Mouse (Mus musculus) limb, embryonic 14.5 days (tissue): ENCODE measurements at regions not wholly inside any gene's neighbourhood (a gene's known extent, or its start where the extent isn't known, plus 50 kb on each side); places are given as distances from the start of the nearest gene placed in this dataset.

Source experiments
- ATAC-seq: fragments of 200-750 bp; cut with Nextera tagmentation; 2 replicates; pipeline ENCODE4 v1.8.0; 2017; ENCODE audit warnings: low read depth, moderate number of reproducible peaks, moderate TSS enrichment; ENCODE audit not compliant: low FRiP score
- DNase-seq: peaks from one replicate; pipeline ENCODE4 v3.0.0-alpha.2; 2015; ENCODE audit warnings: low spot score
- H3K27ac ChIP-seq: fragments of 300-500 bp; sonication (generic); replicated peaks from 2 replicates; pipeline ENCODE4 v1.5.1; 2014; ENCODE audit warnings: low read depth, mild to moderate bottlenecking, low read length, moderate library complexity, mixed read lengths
- H3K27me3 ChIP-seq: fragments of 300-500 bp; sonication (generic); 2 replicates; pipeline ENCODE4 v1.6.1; 2014; ENCODE audit warnings: low read length, mixed read lengths; ENCODE audit not compliant: control insufficient read depth, insufficient read depth
- H3K36me3 ChIP-seq: fragments of 300-500 bp; sonication (generic); 2 replicates; pipeline ENCODE4 v1.6.1; 2014; ENCODE audit warnings: mild to moderate bottlenecking, low read length, moderate library complexity, mixed read lengths; ENCODE audit not compliant: control insufficient read depth, insufficient read depth
- H3K4me1 ChIP-seq: fragments of 300-500 bp; sonication (generic); 2 replicates; pipeline ENCODE4 v1.6.1; 2014; ENCODE audit warnings: antibody characterized with exemption, low read length, mixed read lengths; ENCODE audit not compliant: control insufficient read depth, insufficient read depth
- H3K4me2 ChIP-seq: fragments of 300-500 bp; sonication (generic); replicated peaks from 2 replicates; pipeline ENCODE4 v1.6.1; 2014; ENCODE audit warnings: low read depth, mild to moderate bottlenecking, low read length, moderate library complexity; ENCODE audit not compliant: severe bottlenecking
- H3K4me3 ChIP-seq: fragments of 300-500 bp; sonication (generic); replicated peaks from 2 replicates; pipeline ENCODE4 v1.5.1; 2014; ENCODE audit warnings: low read length
- H3K9ac ChIP-seq: fragments of 300-500 bp; sonication (generic); 2 replicates; pipeline ENCODE4 v1.6.1; 2014; ENCODE audit warnings: mild to moderate bottlenecking, low read depth, low read length, moderate library complexity; ENCODE audit not compliant: severe bottlenecking
- H3K9me3 ChIP-seq: fragments of 300-500 bp; sonication (generic); 2 replicates; pipeline ENCODE4 v1.6.1; 2016; ENCODE audit warnings: low read length; ENCODE audit not compliant: control insufficient read depth
- POLR2A ChIP-seq: fragments of 200-500 bp; IDR thresholded peaks from 2 replicates; pipeline ENCODE4 v1.8.0; 2012; ENCODE audit warnings: inconsistent platforms, mild to moderate bottlenecking, moderate library complexity, borderline replicate concordance; ENCODE audit not compliant: insufficient read depth, insufficient read length; ENCODE audit errors: extremely low read depth
- WGBS: fragments of 180-500 bp; shearing (Covaris S2); extraction: QIAGEN DNeasy Blood & Tissue Kit; methylation state at CpG from one replicate; pipeline ENCODE4 v1.1.7; 2014; 5-methylcytosine and 5-hydroxymethylcytosine counted together

DNA sequence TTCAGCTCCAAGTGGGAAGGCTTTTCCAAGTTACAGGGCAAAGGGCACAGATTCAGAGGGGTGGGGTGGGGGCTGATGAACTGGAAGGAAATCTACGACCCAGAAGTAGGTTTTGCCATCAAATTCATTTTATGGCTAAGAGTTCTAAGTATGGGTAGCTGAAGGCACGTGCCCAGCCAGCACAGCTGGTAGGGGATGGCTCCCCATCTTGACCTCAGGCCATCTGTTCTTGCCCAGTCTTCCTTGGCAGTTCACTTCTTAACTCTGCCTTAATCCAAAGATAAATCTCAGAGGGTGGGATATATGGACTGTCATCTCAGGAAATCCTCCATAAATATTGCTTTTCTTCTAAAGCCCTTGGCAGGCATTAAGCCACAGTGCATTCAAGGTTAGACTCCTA lies 238.3 kb downstream of the H2al1j start:
- DNase-seq, result no peak
- Histone ChIP-seq H3K36me3 (no peaks in the 10 kb centered on the region), H3K27ac (no peak overlapping the region), H3K4me1 (no peaks in the 10 kb centered on the region), H3K9ac (no peak overlapping the region), H3K4me2 (no peak overlapping the region), H3K4me3 (no peak overlapping the region), H3K27me3 (no peaks in the 10 kb centered on the region), H3K9me3 (no peaks in the 10 kb centered on the region)
- no peak for ATAC-seq
- WGBS, result 68% methylated on average over 2 of the region's 2 CpGs
- TF ChIP-seq POLR2A, result no peak

DNA sequence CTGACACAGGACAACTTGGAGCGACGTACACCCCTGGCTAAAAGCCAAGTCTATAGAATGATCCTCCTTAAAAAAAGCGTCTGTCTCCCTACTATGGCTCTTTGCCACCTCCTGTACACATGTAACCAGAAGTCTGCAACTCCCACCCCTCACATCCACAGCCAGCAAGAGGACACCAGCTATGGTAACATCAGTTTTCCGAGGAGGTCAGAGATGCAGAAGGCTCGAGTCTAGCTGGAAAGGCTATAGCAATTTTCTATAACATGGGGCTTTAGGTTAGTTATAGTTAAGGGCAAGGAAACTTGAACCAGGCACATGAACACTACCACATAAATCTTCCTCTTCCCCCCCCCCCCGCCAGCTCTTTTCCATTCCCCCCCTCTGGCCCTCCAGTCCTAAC lies 240.2 kb downstream of the H2al1j start:
- ATAC-seq (no peak), DNase-seq (no peak)
- Histone ChIP-seq H3K27ac (no peak overlapping the region), H3K36me3 (no peaks in the 10 kb centered on the region), H3K27me3 (no peaks in the 10 kb centered on the region), H3K9ac (no peak overlapping the region), H3K4me2 (no peak overlapping the region), H3K9me3 (no peaks in the 10 kb centered on the region), H3K4me3 (no peak overlapping the region), H3K4me1 (no peaks in the 10 kb centered on the region)
- WGBS, result 53% methylated on average over 5 of the region's 6 CpGs
- TF ChIP-seq POLR2A, result no peak

DNA sequence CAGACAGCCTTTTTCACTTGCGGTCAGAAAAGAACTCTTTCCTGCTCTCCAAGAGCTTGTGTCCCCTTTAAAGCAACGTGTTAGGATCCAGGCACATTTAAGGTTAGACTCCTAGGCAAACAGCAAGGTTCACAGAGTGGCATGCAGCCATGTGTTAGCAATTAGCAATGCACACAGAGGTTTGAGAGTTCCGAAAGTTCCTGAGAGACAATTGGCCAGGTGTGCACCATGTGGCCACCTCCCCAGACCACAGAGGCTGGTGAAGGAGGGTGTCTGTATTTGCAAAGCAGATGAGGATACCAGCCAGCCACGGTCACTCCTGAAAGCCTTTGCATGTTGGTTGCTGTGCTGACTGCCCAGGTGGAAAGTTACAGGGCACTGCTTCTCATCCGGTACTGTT lies 240.6 kb downstream of the H2al1j start:
- H3K27ac ChIP-seq, result no peak overlapping the region

DNA sequence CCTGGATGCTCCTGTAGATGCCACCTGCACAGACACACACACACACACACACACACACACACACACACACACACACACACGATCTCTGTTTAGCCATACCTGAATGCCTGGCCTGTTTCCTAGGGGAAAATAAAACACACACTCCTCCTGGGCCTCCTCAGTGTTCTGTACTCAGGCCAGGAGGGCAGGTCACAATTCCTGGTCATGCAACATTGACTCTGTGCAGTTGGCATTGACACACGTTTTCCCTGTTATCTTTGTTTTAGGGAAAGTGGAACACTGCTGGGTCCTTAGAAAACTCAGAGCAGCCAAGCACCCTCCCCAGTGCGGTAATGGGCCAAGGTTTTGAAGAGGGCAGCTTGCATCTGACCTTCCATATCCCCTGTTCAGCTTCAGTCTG lies 246.7 kb downstream of the H2al1j start:
- Histone ChIP-seq H3K9ac (no peak overlapping the region), H3K27me3 (no peaks in the 10 kb centered on the region), H3K9me3 (no peaks in the 10 kb centered on the region), H3K4me3 (no peak overlapping the region), H3K36me3 (no peaks in the 10 kb centered on the region), H3K4me1 (no peaks in the 10 kb centered on the region), H3K4me2 (no peak overlapping the region), H3K27ac (no peak overlapping the region)
- TF ChIP-seq POLR2A, result no peak
- ATAC-seq, result no peak
- WGBS, result 68% methylated on average over 3 of the region's 3 CpGs
- DNase-seq, result no peak

More for the DNA sequence above, 240.6 kb downstream of the H2al1j start:
- Histone ChIP-seq H3K4me2 (no peak overlapping the region), H3K4me3 (no peak overlapping the region), H3K9me3 (no peaks in the 10 kb centered on the region), H3K9ac (no peak overlapping the region), H3K4me1 (no peaks in the 10 kb centered on the region), H3K36me3 (no peaks in the 10 kb centered on the region), H3K27me3 (no peaks in the 10 kb centered on the region)
- DNase-seq, result no peak
- no peak for ATAC-seq
- 27% methylated on average over 5 of the region's 5 CpGs for WGBS
- TF ChIP-seq POLR2A, result no peak

DNA sequence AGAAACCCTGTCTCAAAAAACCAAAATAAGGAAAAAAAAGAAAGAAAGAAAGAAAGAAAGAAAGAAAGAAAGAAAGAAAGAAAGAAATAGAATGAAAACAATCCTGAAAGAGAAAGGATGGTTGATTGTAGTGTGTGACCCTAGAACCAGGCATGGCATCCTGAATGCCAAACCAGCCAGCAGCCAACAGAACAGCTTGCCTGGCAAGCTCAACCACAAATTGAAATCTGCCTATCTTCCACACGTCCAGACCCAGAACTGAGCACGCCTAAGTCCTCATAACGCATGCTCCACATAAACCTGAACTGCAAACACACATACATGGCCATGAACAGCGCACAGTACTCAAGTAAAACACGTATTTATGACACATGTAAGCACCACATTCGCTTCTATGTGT lies 247.9 kb downstream of the H2al1j start:
- DNase-seq, result no peak
- H3K4me2 ChIP-seq, result no peak overlapping the region
- no peak for ATAC-seq
- WGBS, result 82% methylated on average over 6 of the region's 6 CpGs
- no peaks in the 10 kb centered on the region for H3K4me1 ChIP-seq
- H3K9ac ChIP-seq, result no peak overlapping the region
- no peak overlapping the region for H3K4me3 ChIP-seq
- no peaks in the 10 kb centered on the region for H3K9me3 ChIP-seq
- H3K36me3 ChIP-seq, result no peaks in the 10 kb centered on the region
- no peak for TF ChIP-seq POLR2A
- H3K27ac ChIP-seq, result no peak overlapping the region
- H3K27me3 ChIP-seq, result no peaks in the 10 kb centered on the region

DNA sequence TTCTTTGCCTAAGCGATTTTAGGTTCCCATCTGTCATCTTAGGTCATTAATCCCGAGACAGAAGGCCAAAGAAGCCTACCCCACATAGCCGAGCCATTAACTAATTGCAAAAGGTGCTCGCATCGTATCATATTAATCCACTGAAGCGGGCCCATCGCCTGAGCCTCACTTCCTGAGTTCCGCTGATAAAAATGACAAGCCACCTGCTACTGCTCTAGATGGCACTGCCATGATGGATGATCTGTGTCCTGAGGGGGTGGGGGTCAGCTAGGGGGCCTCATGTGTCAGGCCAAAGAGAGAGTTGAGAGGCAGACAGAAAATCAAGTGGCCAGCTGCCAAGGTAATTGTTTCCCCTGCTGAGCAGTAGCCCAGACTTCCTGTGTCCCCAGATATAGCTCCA lies 248.7 kb downstream of the H2al1j start:
- Histone ChIP-seq H3K4me3 (no peak overlapping the region), H3K9ac (no peak overlapping the region), H3K27me3 (no peaks in the 10 kb centered on the region), H3K4me2 (no peak overlapping the region), H3K9me3 (no peaks in the 10 kb centered on the region), H3K27ac (no peak overlapping the region), H3K36me3 (no peaks in the 10 kb centered on the region), H3K4me1 (no peaks in the 10 kb centered on the region)
- DNase-seq (no peak), ATAC-seq (no peak)
- no peak for TF ChIP-seq POLR2A
- WGBS, result 66% methylated on average over 8 of the region's 8 CpGs
